Mouse (Mus musculus): Measurements from ENCODE around the gene 2010003K11Rik. TPM values are rescaled to one million over a fixed set of nuclear protein-coding genes. Genes with fewer than 3 reads are reported as not detected.
A peak's percentile ranks its signal among the peaks of the same experiment; 100 is the strongest.

The 2010003K11Rik gene
- polyA plus RNA-seq, 1 experiment from 2014 or later = not detected

- Histone ChIP-seq H3K4me3 (ENCODE audit: low read depth, low read length) (peak within 1 kb of the TSS; percentile 71), H3K27ac (replicated peaks; ENCODE audit: low read depth, low read length) (no peak within 1 kb of the TSS), H3K4me2 (ENCODE audit: low read depth, severe bottlenecking) (peak within 1 kb of the TSS; percentile 91), H3K36me3 (ENCODE audit: control insufficient read depth, insufficient read depth, low read length) (no peaks in the 10 kb centered on the region), H3K4me1 (ENCODE audit: control insufficient read depth, insufficient read depth, low read length) (peaks cover 7% of the 10 kb centered on the region), H3K9me3 (ENCODE audit: control insufficient read depth, low read length) (no peaks in the 10 kb centered on the region), H3K27me3 (ENCODE audit: control insufficient read depth, insufficient read depth, low read length) (0 out of 2 replicates have a peak, but pooled peaks cover 4% of the 10 kb centered on the region), H3K9ac (ENCODE audit: low read length) (peak within 1 kb of the TSS; percentile 45)
- WGBS = under 1% methylated on average over 82 of the region's 82 CpGs
- DNase-seq (ENCODE audit: low spot score) (peak; percentile 99), ATAC-seq (ENCODE audit: insufficient number of reproducible peaks, low FRiP score, low TSS enrichment, low read depth) (peak; percentile 99)
These were observed 11.9 kb upstream of the 2010003K11Rik start, which contains the start of gene Pcx for GRCm38 (mm10) chr19:4509986-4510963. Gene Pcx, plus strand, starts transcription at chr19:4510472.

GRCm38 (mm10) chr19:4507746-4508145, 9.4 kb upstream of the 2010003K11Rik start:
- H3K9ac ChIP-seq (ENCODE audit: low read length) = no peak overlapping the region
- H3K4me3 ChIP-seq (ENCODE audit: low read depth, low read length) = no peak overlapping the region
- no peaks in the 10 kb centered on the region for H3K9me3 ChIP-seq (ENCODE audit: control insufficient read depth, low read length)
- 0 out of 2 replicates have a peak, but pooled peaks cover 4% of the 10 kb centered on the region for H3K27me3 ChIP-seq (ENCODE audit: control insufficient read depth, insufficient read depth, low read length)
- no peak for ATAC-seq (ENCODE audit: insufficient number of reproducible peaks, low FRiP score, low TSS enrichment, low read depth)
- no peaks in the 10 kb centered on the region for H3K36me3 ChIP-seq (ENCODE audit: control insufficient read depth, insufficient read depth, low read length)
- peaks cover 6% of the 10 kb centered on the region; the same call in 1 of the 2 replicates for H3K4me1 ChIP-seq (ENCODE audit: control insufficient read depth, insufficient read depth, low read length)
- WGBS = 70% methylated on average over 3 of the region's 3 CpGs
- DNase-seq (ENCODE audit: low spot score) = no peak
- no peak overlapping the region for H3K4me2 ChIP-seq (ENCODE audit: low read depth, severe bottlenecking)
- H3K27ac ChIP-seq (replicated peaks; ENCODE audit: low read depth, low read length) = no peak overlapping the region

GRCm38 (mm10) chr19:4504830-4505229, 6.4 kb upstream of the 2010003K11Rik start:
- H3K4me2 ChIP-seq (ENCODE audit: low read depth, severe bottlenecking) = no peak overlapping the region
- no peaks in the 10 kb centered on the region for H3K4me1 ChIP-seq (ENCODE audit: control insufficient read depth, insufficient read depth, low read length)
- ATAC-seq (ENCODE audit: insufficient number of reproducible peaks, low FRiP score, low TSS enrichment, low read depth) (no peak), DNase-seq (ENCODE audit: low spot score) (no peak)
- no peak overlapping the region for H3K9ac ChIP-seq (ENCODE audit: low read length)
- no peaks in the 10 kb centered on the region for H3K36me3 ChIP-seq (ENCODE audit: control insufficient read depth, insufficient read depth, low read length)
- 100% methylated on average over 1 of the region's 1 CpGs for WGBS
- no peaks in the 10 kb centered on the region for H3K9me3 ChIP-seq (ENCODE audit: control insufficient read depth, low read length)
- no peaks in the 10 kb centered on the region for H3K27me3 ChIP-seq (ENCODE audit: control insufficient read depth, insufficient read depth, low read length)
- H3K27ac ChIP-seq (replicated peaks; ENCODE audit: low read depth, low read length) = no peak overlapping the region
- H3K4me3 ChIP-seq (ENCODE audit: low read depth, low read length) = no peak overlapping the region

GRCm38 (mm10) chr19:4502701-4503100, 4.3 kb upstream of the 2010003K11Rik start:
- Histone ChIP-seq H3K4me2 (ENCODE audit: low read depth, severe bottlenecking) (no peak overlapping the region), H3K9ac (ENCODE audit: low read length) (no peak overlapping the region), H3K36me3 (ENCODE audit: control insufficient read depth, insufficient read depth, low read length) (no peaks in the 10 kb centered on the region), H3K9me3 (ENCODE audit: control insufficient read depth, low read length) (no peaks in the 10 kb centered on the region), H3K4me3 (ENCODE audit: low read depth, low read length) (no peak overlapping the region), H3K27me3 (ENCODE audit: control insufficient read depth, insufficient read depth, low read length) (no peaks in the 10 kb centered on the region), H3K4me1 (ENCODE audit: control insufficient read depth, insufficient read depth, low read length) (no peaks in the 10 kb centered on the region; the same call in 1 of the 2 replicates), H3K27ac (replicated peaks; ENCODE audit: low read depth, low read length) (no peak overlapping the region)
- 78% methylated on average over 2 of the region's 2 CpGs for WGBS
- DNase-seq (ENCODE audit: low spot score) (no peak), ATAC-seq (ENCODE audit: insufficient number of reproducible peaks, low FRiP score, low TSS enrichment, low read depth) (no peak)

GRCm38 (mm10) chr19:4497263-4497973, 965 bp downstream of the 2010003K11Rik start:
- ATAC-seq (ENCODE audit: insufficient number of reproducible peaks, low FRiP score, low TSS enrichment, low read depth) = peak; percentile 60; the same call in 1 of the 2 replicates
- Histone ChIP-seq H3K9me3 (ENCODE audit: control insufficient read depth, low read length) (no peaks in the 10 kb centered on the region), H3K4me3 (ENCODE audit: low read depth, low read length) (no peak overlapping the region), H3K4me1 (ENCODE audit: control insufficient read depth, insufficient read depth, low read length) (peaks cover 2% of the 10 kb centered on the region; the same call in 1 of the 2 replicates), H3K36me3 (ENCODE audit: control insufficient read depth, insufficient read depth, low read length) (no peaks in the 10 kb centered on the region), H3K27me3 (ENCODE audit: control insufficient read depth, insufficient read depth, low read length) (no peaks in the 10 kb centered on the region), H3K4me2 (ENCODE audit: low read depth, severe bottlenecking) (no peak overlapping the region), H3K27ac (replicated peaks; ENCODE audit: low read depth, low read length) (no peak overlapping the region), H3K9ac (ENCODE audit: low read length) (no peak overlapping the region)
- 8% methylated on average over 4 of the region's 4 CpGs for WGBS
- DNase-seq (ENCODE audit: low spot score) = peak; percentile 91

- 95% methylated on average over 3 of the region's 3 CpGs for WGBS
- Histone ChIP-seq H3K36me3 (ENCODE audit: control insufficient read depth, insufficient read depth, low read length) (no peaks in the 10 kb centered on the region), H3K4me1 (ENCODE audit: control insufficient read depth, insufficient read depth, low read length) (peaks cover 2% of the 10 kb centered on the region; the same call in 1 of the 2 replicates), H3K9me3 (ENCODE audit: control insufficient read depth, low read length) (no peaks in the 10 kb centered on the region), H3K27ac (replicated peaks; ENCODE audit: low read depth, low read length) (no peak overlapping the region), H3K4me3 (ENCODE audit: low read depth, low read length) (no peak overlapping the region), H3K4me2 (ENCODE audit: low read depth, severe bottlenecking) (no peak overlapping the region), H3K9ac (ENCODE audit: low read length) (no peak overlapping the region), H3K27me3 (ENCODE audit: control insufficient read depth, insufficient read depth, low read length) (no peaks in the 10 kb centered on the region)
- DNase-seq (ENCODE audit: low spot score) (no peak), ATAC-seq (ENCODE audit: insufficient number of reproducible peaks, low FRiP score, low TSS enrichment, low read depth) (no peak)
These were observed 1.7 kb downstream of the 2010003K11Rik start for GRCm38 (mm10) chr19:4496535-4497262.

GRCm38 (mm10) chr19:4495814-4496213, 2.6 kb downstream of the 2010003K11Rik start:
- 83% methylated on average over 5 of the region's 5 CpGs for WGBS

GRCm38 (mm10) chr19:4494707-4495106, 3.7 kb downstream of the 2010003K11Rik start:
- 71% methylated on average over 7 of the region's 7 CpGs for WGBS
- H3K4me3 ChIP-seq (ENCODE audit: low read depth, low read length) = no peak overlapping the region
- no peaks in the 10 kb centered on the region for H3K27me3 ChIP-seq (ENCODE audit: control insufficient read depth, insufficient read depth, low read length)
- H3K9ac ChIP-seq (ENCODE audit: low read length) = no peak overlapping the region
- ATAC-seq (ENCODE audit: insufficient number of reproducible peaks, low FRiP score, low TSS enrichment, low read depth) (no peak), DNase-seq (ENCODE audit: low spot score) (no peak)
- peaks cover 2% of the 10 kb centered on the region; the same call in 1 of the 2 replicates for H3K4me1 ChIP-seq (ENCODE audit: control insufficient read depth, insufficient read depth, low read length)
- no peaks in the 10 kb centered on the region for H3K36me3 ChIP-seq (ENCODE audit: control insufficient read depth, insufficient read depth, low read length)
- no peak overlapping the region for H3K4me2 ChIP-seq (ENCODE audit: low read depth, severe bottlenecking)
- H3K9me3 ChIP-seq (ENCODE audit: control insufficient read depth, low read length) = no peaks in the 10 kb centered on the region
- H3K27ac ChIP-seq (replicated peaks; ENCODE audit: low read depth, low read length) = no peak overlapping the region

More at GRCm38 (mm10) chr19:4495814-4496213, 2.6 kb downstream of the 2010003K11Rik start:
- ATAC-seq (ENCODE audit: insufficient number of reproducible peaks, low FRiP score, low TSS enrichment, low read depth) (no peak), DNase-seq (ENCODE audit: low spot score) (no peak)
- Histone ChIP-seq H3K9me3 (ENCODE audit: control insufficient read depth, low read length) (no peaks in the 10 kb centered on the region), H3K4me2 (ENCODE audit: low read depth, severe bottlenecking) (no peak overlapping the region), H3K9ac (ENCODE audit: low read length) (no peak overlapping the region), H3K36me3 (ENCODE audit: control insufficient read depth, insufficient read depth, low read length) (no peaks in the 10 kb centered on the region), H3K4me1 (ENCODE audit: control insufficient read depth, insufficient read depth, low read length) (peaks cover 2% of the 10 kb centered on the region; the same call in 1 of the 2 replicates), H3K27me3 (ENCODE audit: control insufficient read depth, insufficient read depth, low read length) (no peaks in the 10 kb centered on the region), H3K27ac (replicated peaks; ENCODE audit: low read depth, low read length) (no peak overlapping the region), H3K4me3 (ENCODE audit: low read depth, low read length) (no peak overlapping the region)
